Mouse (Mus musculus) heart, postnatal 10 days (tissue): ENCODE data around the gene Klrb1b. TPM values are rescaled to one million over a fixed set of nuclear protein-coding genes. Genes with fewer than 3 reads are reported as not detected.
A peak's percentile ranks its signal among the peaks of the same experiment; 100 is the strongest.
"Not testable (repeated sequence)": the region's sequence is repeated elsewhere in the genome, so short reads cannot be mapped to it uniquely, and the experiment has no call there.

ENCODE experiments used
- DNase-seq, 2 experiments: peaks; one replicate each; pipeline ENCODE4 v3.0.0; 2021
- intact Hi-C: fragments of 180-260 bp; cut with DNase I; formaldehyde crosslinking; loops from one replicate; pipeline ENCODE4 v1.15.1; 2025
- total RNA-seq, 2 experiments: library from RNA; stranded (reverse); gene quantifications; 2 replicates each; pipeline ENCODE4 v1.2.3; 2021

Klrb1b gene
- total RNA-seq, 2 experiments from 2014 or later, result not detected

DNA sequence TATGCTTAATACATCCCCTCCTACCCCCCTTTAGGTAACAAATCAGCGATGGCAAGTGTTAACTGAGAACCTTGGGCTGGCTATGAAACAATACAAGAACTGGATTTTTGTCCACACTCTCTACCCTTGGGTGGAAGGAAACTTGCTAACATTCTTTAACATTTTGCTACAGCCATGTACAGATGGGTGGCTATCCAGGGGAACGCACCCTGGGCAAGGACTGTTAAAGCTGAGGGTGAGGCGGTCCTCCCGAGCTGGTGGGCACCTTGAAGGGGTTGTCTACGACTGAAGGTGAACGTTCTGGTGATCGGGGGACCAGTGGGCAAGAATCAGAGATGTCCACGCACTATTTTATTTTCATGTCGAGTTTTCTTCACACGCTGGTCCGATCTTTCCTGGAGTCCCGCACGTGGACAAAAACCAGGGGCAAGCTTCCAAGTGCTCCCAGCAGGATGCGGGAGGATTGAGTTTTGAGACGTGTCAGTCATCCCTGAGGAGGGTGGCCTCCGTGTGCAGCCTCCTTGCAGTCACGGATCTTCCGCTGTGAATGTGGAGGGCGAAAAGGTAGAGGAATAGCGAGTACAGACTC is 16.3 kb upstream of the Klrb1b start:
- no peak for DNase-seq

DNA sequence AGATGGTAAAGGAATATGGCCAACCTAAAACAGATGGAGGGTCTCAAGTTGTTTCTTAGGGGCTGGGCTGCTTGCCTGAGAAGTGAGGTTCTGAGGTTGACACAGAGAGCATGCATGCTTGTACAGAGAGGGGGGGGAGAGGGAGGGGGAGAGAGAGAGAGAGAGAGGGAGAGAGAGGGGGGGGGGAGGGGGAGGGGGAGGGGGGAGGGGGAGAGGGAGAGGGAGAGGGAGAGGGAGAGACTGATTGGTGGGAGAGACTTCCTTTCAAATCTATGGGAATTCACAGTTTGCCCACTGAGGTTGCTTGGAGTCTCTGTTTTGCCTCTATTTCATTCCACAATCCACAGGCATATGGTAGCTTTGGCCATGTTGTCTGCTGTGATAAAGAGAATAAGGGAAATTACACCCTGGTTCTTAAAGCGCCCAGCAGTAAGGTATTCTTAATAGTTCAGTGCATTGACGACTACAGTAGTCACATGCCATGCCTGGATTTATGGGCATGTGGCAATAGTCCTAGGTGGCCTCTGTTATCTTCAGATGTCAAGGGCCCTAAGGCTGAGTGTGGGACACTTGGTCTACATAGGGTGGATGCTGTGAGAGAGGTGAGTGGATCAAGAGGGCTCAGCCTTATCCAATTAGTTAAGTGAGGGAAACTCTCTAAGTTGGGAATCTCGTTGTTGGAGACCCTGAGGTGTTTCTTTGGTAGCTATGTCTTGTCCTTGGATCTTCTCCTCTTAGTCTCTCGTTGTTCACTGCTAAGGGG is 15.4 kb upstream of the Klrb1b start:
- intact Hi-C loops, result loop anchor here (2.0 kb wide), 1 partner anchor 339 kb away; the partner anchor contains the start of gene Clec2d
- DNase-seq, result no peak

More for the DNA sequence above, 16.3 kb upstream of the Klrb1b start:
- intact Hi-C loops, result loop anchor here (2.0 kb wide), 1 partner anchor 338 kb away; the partner anchor contains the start of gene Clec2d

DNA sequence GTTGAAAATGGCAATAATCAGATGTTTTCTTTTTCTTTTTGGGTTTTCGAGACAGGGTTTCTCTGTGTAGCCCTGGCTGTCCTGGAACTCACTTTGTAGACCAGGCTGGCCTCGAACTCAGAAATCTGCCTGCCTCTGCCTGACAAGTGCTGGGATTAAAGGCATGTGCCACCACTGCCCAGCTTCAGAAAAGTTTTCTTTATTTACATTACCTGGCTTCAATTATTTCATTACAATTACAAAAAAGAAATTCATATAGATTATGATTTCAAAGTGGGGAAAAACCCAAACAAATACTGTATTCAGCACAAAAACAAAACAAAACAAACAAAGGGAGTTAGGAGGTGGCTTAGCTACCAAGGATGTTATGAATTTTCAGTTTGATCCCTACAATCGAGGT is 14.5 kb upstream of the Klrb1b start:
- intact Hi-C loops, DNase-seq: not testable (repeated sequence)

DNA sequence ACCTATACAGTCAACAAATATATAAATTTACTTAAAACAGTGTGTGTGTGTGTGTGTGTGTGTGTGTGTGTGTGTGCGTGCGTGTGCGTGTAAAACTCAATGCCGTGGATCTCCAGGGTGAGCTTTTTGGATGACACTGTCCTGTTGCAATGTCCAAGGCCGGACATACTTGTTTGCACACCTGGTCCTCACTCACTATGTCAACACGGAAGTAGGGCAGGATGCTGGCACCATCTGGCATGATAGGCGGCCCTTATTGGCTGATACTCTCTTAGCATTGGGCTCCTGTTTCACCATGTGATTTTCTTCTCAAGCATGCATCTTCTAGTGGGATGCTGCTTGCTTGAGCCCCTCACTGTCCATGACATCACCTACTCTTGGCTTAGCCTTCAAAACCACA is 13.8 kb upstream of the Klrb1b start:
- intact Hi-C loops, result loop anchor here (2.0 kb wide), 1 partner anchor 37 kb away; no protein-coding TSS in a partner anchor
- no peak for DNase-seq

DNA sequence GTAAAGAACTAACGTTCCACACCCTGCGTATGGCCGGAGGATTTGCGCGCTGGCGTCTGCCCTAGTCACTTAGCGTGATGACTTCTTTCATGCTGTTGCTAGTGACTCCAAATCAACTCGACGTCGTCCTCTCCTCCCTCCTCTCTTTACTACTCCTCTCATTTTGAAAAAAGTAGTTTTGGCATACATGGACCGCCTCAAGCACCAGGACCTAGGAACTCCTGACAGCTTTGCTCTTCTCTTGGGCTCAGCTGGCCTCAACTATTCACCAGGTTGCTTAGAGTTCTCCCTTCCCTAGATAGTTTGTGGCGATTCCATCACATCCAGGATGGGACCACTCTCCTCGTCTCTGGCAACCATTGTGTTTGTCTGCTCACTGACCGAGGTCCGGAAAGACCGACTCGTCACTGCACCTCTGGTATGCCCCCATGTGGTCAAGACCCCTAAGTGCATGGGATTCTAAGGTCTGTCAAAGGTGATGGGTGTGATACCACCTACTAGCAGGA is 13.2 kb upstream of the Klrb1b start:
- DNase-seq, result peak; percentile 92 to 93
- intact Hi-C loops, result loop anchor here (2.0 kb wide), 1 partner anchor 37 kb away; no protein-coding TSS in a partner anchor

DNA sequence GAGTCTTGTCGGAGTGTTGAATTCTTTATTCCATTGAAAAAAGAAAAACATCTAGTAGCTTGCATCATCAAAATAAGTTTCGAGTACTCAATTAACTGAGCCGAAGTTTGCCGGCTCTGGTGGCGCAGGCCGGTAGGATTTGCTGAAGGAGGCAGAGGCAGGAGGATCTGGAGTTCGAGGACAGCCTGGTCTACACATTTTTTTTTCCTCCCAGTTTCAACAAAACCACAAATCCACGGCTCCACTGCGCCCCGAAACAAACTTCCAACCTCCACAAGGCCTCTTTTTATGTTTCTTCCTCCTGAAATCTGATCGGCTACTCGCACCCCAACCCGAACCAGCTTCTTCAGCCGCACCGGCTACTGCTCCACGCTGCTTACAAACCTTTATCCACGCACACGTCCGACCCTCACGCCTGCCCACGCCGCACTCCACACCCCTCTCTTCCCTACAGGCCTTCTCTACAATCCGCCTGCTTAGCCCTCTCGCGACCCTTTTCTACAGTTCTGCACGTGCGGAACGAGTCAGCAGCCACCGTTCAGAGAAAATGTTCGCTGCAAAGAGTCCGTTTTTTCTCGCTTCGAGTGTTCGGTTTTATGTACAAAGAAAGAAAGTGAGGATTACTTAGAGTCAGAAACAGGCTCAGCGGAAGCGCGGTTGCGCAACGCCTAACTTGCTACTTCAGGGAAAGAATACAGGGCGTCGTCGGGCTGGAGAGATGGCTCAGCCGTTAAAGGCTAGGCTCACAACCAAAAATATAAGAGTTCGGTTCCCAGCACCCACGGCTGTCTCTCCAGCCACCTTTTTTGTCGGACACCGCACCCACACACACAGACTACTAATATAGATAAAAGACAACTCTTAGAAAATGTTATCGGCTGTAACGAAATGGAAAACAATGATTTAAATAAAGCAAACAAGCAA is 12.5 kb upstream of the Klrb1b start:
- peak; percentile 94 to 95 for DNase-seq
- intact Hi-C loops, result loop anchor here (1.0 to 2.0 kb wide), 3 partner anchors 36 to 78 kb away; no protein-coding TSS in a partner anchor

DNA sequence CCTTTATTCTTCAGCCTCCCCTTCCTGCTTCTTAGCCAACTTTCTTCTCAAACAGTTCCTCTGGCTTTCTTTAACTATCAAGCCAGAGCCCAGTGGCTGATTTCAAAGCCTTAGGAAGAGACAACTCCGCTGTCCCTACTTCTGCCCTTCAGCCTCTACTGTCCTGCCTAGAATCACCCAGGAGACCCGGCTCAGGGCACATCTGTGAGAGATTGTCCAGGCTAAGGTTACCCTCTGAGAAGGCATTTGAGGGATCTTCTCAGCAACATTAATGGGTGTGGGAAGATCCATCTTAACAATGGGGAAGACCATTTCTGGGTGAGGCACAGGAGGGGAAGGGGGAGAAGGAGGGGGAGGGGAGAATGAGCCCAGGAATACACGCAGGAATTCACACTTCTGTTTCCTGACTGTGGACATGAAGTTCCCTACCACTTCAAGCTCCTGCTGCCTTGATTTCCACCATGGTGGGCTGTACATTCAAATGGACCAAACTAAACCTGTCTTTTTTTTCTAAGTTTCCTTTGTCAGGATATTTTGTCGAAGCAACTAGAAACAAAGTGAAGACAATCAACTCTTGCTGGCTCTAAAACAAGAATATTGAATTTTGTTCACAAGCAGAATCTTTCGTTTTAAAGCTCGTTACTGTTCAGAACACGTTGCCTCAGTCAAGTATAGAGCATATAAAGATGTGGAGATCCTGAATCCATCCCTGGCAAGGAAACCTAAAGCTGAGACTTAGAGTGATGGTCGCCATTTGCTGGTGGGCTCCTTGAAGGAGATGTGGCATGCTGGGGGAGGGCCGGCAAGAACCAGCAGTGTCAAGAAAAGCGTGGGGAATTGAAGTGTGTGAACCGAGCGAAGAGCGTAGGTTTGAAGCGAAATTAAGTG is 11.6 kb upstream of the Klrb1b start:
- peak in 1 of 2 experiments; percentile 46 for DNase-seq
- intact Hi-C loops, result loop anchor here (1.0 to 2.0 kb wide), 3 partner anchors 35 to 77 kb away; no protein-coding TSS in a partner anchor

DNA sequence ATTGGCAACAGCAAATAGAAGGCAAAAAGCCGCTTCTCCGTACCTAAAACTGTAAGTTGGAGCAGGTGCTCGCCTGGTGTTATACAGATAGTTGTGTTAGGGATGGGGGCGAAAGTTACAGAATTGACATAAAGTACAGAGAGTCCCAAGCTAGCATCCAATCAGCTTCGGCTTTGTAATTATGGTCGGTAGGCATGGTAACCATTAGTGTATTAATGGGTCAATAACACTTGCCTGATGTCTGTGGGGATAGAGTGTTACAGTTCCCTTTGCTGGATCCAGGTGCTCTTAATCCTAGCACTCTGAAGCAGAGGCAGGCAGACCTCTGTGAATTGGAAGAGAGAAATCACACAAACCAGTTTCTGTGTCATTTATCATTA is 10.8 kb upstream of the Klrb1b start:
- no peak for DNase-seq
- intact Hi-C loops, result no loop called here

DNA sequence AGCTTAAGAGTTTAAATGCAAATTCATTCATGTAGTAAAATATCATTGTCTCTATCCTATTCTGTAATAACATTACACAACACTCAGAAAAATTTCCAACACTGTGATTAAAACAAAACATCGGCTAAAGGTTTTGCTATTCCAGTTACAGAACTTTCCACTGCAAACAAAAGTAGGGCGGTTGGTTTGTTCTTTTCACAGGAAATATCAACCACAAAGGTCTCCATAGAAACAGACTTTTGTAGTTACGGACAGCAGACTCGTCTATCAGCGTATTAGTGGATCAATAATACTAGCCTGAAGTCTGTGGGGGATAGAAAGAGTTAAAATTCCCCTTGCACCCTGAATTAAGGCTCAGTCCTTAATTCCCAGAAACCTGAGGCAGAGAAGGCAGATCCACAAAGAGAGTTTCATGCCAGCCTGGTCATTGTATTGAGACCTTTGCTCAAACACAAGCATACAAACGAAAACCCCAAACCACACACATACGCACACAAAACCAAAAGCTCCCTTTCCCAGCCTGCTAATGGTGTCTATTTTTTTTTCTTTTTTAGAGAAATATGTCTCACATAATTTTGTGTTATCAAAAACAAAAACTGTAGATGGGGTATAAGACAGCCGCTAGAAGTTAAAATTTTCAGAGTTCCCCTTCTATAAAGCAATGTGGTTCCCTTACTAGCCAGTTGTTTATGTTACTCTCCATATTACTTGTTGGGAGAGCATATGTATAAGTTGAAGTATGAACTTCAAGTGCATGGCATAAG is 10.2 kb upstream of the Klrb1b start:
- intact Hi-C loops, result no loop called here
- DNase-seq, result no peak

DNA sequence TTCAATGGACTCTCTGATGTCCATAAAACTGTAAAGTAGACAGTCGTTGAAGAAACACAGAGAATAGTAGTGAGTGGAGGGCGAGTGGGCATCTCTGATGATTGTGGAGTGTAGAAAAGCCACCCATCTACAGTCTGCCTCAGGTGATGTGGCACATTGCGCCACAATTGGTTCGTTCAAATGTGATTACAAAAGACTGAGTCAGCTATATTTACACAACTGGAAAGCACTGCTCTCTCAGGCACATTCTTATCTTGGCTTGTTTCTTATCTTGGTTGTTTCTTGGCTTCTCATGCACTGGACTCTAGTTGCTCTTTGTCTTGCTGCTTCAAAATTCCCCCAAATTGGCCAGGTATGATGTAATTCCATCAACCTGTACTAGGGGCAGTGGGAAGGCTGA is 9.4 kb upstream of the Klrb1b start:
- intact Hi-C loops, result no loop called here
- DNase-seq, result no peak

DNA sequence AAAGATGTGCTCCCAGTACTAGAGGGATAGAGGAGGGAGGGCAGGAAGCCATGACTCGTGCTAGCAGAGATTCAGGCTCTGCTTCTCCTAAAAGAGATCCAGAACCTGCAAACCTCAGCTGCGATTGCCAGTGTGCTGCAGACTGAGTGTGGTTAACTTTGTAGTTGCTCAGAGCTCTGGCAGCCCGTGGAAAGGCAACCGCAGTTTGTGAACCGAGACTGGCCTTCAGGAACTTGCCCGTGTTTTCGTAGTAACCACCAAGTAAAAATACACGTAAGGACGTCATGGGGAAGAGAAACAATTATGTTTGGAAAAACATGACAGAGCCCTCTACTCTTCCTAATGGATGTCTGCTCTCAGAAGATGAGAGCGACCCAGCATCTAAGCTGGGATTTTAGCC is 6.9 kb upstream of the Klrb1b start:
- DNase-seq, result no peak
- intact Hi-C loops, result no loop called here

DNA sequence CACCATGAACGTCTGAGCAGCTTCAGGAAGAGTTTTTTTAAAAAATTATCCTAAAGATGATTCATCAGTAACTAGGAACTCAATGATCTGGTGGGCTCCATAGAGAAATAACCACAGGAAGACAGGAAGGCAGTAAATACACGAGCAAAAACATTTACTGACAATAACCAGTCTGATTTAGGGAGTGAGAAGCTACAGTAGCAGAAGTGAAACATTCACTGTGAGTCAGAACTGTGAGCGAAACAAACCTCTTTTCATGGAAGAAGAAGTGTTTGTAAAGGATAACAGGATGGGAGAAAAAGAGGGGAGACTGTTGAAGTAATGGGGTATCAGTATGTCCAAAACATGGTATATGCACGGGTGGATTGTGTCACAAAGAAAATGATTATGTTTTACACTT is 3.7 kb upstream of the Klrb1b start:
- intact Hi-C loops, result no loop called here
- no peak for DNase-seq

DNA sequence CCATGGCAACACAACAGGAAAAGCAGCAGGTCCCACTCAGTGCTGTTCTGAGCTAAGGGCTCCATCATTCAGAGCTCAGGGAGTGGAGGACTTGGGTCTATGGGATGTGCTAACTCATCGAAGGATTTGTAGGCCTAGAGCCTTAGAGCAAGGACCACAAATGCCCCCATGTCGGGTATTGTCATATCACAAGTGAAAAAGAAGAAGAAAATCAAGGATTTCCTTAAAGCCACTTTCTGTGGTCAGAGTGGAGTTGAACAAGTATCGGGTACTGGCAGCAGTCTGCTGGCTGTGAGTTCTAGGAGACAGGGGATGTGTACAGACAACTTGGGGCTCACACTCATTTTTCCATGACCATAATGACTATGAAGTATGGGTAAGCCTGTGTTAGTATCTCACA is 650 bp upstream of the Klrb1b start:
- intact Hi-C loops, result no loop called here
- no peak for DNase-seq

DNA sequence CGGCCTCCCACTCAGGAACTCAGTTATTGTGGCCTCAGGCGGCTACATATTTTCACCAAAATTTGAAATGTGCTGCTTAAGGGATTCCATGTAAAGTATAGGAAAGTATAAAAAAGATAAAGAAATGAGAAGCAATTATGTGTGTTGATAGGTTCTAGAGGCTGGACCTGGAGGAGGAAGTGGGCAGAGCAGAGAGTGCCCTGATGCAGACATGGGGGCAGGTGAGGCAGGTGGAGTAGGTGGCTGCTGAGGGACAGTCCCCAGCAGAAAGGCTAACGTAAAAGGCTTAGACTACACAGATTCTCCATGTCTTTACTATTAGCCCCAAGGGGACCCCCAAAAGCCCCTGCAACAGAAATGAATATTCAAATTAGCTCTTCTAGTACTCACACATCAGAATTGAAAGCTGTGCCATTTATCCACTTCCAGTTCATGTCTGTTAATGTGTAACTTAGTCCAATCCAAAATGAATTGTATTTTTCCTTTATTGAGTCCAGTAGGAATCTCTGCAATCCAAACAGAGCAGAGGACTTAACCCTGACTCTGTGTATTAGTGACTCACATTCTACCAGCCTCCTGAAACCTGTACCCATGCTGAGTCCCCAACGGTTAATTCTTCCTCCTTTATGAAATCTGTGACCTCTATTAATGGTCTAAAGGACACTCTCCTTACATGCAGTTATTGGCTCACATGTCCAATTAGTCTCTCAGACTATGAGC is 7.9 kb downstream of the Klrb1b start:
- intact Hi-C loops, result no loop called here

DNA sequence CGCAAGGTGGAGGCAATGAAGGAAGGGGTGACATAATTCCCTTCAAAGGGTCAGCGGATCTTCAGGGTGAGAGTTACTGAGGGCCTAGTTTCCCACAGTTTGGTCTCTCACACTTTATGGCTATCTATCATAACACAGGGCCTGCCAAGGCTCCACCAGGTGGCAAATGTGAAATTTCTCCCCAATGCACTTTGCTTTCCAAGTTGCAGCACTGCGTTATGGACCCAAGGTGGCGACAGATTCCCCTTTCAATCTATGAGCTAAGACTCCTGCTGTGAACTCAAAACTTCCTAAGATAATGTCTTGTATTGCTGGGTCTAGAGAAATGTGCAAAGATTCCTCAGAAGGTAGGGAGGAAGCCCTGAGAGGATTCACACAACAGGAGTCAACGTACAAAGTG is 17.6 kb downstream of the Klrb1b start:
- intact Hi-C loops, result no loop called here
- DNase-seq, result peak; percentile 33 to 36

More for the DNA sequence above, 7.9 kb downstream of the Klrb1b start:
- no peak for DNase-seq

DNA sequence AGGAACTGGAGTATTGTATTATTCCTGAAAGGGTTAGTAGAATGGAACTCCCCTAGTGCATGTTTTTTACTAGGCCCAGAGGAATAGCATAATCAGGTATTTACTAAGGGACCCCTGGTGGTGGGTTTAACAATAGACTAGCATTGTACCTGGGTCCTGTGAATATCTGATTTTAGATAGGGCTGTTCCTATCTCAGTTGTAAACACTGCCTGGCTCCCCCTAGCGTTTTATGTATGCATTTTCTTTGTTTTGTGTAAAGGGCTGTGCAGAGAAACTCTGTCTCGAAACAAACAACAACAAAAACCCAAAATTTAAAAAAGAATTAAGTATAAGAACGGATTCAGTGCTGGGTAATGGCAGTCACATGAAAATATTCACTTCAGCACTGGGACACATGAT is 19.1 kb downstream of the Klrb1b start:
- intact Hi-C loops, result no loop called here
- DNase-seq, result no peak

DNA sequence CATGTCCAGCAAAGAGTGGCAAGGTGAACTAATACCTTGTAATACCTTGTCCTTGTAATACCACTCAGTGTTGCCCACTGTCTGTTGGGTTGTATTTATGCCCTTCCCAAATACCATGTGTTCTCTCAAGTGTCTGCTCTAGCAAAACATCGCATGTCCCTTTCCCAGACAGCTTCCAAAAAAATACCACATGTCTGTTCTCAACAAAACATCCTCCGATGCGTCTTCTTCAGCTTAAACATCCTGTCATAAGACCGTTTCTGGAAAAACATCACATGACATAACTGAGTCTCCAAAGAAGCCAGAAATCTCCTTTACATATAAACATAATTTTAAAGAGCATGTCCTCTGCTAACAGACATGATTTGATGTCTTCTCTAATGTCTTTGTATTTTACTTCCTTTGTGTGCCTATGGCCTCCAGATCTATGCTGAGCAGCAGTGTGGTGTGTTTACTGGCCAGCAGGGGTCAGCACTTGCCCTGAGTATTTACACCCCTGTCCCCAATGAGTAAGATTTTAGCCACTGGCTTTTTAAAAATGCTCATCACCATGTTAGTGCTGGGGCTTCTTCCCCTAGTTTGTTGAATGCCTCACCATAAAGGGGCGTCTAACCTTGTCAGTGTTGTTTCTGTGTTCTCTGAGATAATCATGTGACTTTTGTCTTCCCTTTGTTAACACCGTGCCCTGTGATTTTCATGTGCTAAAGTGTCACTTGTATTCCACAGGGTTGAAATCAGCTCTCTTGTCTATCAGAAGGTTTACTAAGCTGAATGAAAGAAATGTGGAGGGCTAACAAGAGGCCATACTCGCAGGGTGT is 21.1 kb downstream of the Klrb1b start:
- peak; percentile 74 to 79 for DNase-seq
- intact Hi-C loops, result not testable (repeated sequence)
